Mouse (Mus musculus): Measurements from ENCODE around the gene Dus3l. TPM values are rescaled to one million over a fixed set of nuclear protein-coding genes. Genes with fewer than 3 reads are reported as not detected.

The Dus3l gene
- polyA plus RNA-seq, 1 experiment from 2014 or later: 50.0 TPM

GRCm38 (mm10) chr17:56769950-56770349, 5.4 kb downstream of the Dus3l start, which contains the start of gene Prr22:
TSS of gene Prr22 (plus strand) at chr17:56770250.
- H3K4me3 ChIP-seq: no peak within 1 kb of the TSS
- peaks cover 52% of the 10 kb centered on the region for H3K36me3 ChIP-seq (ENCODE audit: poor library complexity, severe bottlenecking)
- no peak for ATAC-seq
- no peaks in the 10 kb centered on the region for H3K9me3 ChIP-seq (replicated peaks)
- H3K27ac ChIP-seq: no peak within 1 kb of the TSS
- no peak within 1 kb of the TSS for H3K9ac ChIP-seq
- no peaks in the 10 kb centered on the region for H3K27me3 ChIP-seq
- no peak within 1 kb of the TSS for H3K4me2 ChIP-seq
- H3K4me1 ChIP-seq: peaks cover 6% of the 10 kb centered on the region
- WGBS: 91% methylated on average over 5 of the region's 5 CpGs

GRCm38 (mm10) chr17:56777568-56777967, 13.0 kb downstream of the Dus3l start:
- Histone ChIP-seq H3K4me2 (no peak overlapping the region), H3K9ac (no peak overlapping the region), H3K4me3 (no peak overlapping the region), H3K9me3 (replicated peaks) (no peaks in the 10 kb centered on the region), H3K36me3 (ENCODE audit: poor library complexity, severe bottlenecking) (peaks cover 18% of the 10 kb centered on the region), H3K4me1 (no peaks in the 10 kb centered on the region), H3K27me3 (no peaks in the 10 kb centered on the region), H3K27ac (no peak overlapping the region)
- ATAC-seq: no peak
- 97% methylated on average over 11 of the region's 11 CpGs for WGBS

DNA sequence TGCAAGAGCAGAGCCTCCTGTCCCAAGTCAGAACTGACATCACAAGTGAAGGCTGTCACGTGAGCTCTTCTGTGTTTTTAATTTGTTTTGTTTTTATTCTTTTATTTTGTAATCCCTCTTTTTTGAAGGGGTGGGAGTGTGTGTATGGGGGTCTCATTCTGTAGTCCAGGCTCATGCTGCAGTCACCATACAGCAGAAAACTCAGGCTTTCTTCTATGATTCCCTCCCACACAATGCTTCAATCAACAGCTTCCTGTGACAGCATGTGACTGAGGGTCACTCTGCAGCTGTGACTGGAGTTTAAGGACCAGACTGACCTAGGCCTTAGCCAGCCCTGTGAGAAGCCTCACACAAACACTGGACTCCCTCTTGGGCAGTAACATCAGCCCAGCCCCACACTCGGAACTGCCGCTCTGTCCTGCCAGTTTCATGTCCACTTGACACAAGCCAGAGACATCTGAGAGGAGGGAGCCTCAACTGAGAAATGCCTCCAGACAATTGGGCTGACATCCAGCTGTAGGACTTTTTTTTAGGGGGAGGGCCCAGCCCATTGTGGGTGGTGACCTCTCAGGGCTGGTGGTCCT, 14.3 kb downstream of the Dus3l start:
- 46% methylated on average over 3 of the region's 3 CpGs for WGBS
- Histone ChIP-seq H3K9ac (no peak overlapping the region), H3K4me2 (no peak overlapping the region), H3K4me3 (no peak overlapping the region), H3K9me3 (replicated peaks) (no peaks in the 10 kb centered on the region), H3K4me1 (no peaks in the 10 kb centered on the region), H3K27ac (no peak overlapping the region), H3K36me3 (ENCODE audit: poor library complexity, severe bottlenecking) (peaks cover 23% of the 10 kb centered on the region), H3K27me3 (no peaks in the 10 kb centered on the region)
- ATAC-seq: no peak

DNA sequence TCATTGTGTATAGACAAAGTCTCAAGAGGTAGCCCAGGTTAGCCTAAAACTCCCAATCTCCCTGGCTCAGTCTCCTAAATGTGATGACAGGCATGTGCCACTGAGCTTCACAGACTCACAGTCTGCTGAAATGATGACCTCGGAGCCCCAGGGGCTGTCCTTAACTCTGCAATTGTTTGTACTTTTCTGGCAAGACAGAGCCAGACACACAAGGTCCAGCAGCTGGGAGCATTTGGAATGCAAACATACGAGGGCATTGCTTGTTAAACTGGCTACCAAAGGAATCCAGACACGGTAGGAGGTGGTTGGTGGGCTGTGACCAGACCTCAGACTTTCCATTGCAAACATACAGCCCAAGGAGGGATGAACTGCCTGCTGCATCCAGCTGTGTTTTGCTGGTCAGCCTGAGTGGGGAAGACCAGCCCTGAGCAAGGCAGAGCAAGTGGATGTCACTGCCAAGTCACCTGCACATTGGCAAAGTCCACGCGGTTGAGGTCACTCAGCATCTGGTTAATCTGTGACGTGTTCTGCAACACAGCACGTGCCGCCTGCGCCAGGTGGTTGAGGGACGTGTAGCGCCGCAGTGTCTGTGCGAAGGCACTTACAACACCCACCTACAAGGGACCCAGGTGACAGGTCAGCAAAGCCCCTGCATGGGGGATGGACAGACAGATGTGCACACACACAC, 15.9 kb downstream of the Dus3l start:
- WGBS: 90% methylated on average over 13 of the region's 13 CpGs
- no peak overlapping the region for H3K9ac ChIP-seq
- no peak for ATAC-seq
- H3K27ac ChIP-seq: no peak overlapping the region
- no peaks in the 10 kb centered on the region for H3K27me3 ChIP-seq
- H3K4me1 ChIP-seq: no peaks in the 10 kb centered on the region
- no peaks in the 10 kb centered on the region for H3K9me3 ChIP-seq (replicated peaks)
- H3K4me3 ChIP-seq: no peak overlapping the region
- peaks cover 36% of the 10 kb centered on the region for H3K36me3 ChIP-seq (ENCODE audit: poor library complexity, severe bottlenecking)
- H3K4me2 ChIP-seq: no peak overlapping the region

DNA sequence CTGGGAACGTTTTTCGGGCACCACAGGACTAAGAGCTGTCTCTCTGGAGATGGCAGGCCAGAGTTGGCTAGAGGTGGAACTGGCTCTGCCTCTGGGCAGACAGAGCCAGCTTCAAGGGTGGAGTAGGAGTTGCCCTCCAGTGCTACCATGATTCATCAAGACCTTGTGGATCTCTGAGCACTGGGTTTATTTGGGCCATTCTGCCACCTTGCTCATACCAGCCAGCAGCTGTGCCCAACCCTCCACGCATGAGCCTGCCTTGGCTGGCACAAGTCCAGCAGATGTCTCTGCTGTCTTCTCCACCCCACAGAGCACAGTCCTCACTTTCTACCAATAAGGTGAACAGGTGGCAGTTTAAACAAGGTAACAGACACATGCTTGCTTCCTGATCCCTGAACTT, 24.3 kb downstream of the Dus3l start:
- Histone ChIP-seq H3K27me3 (no peaks in the 10 kb centered on the region), H3K9ac (no peak overlapping the region), H3K27ac (no peak overlapping the region), H3K4me1 (no peaks in the 10 kb centered on the region), H3K4me3 (no peak overlapping the region), H3K36me3 (ENCODE audit: poor library complexity, severe bottlenecking) (peaks cover 25% of the 10 kb centered on the region), H3K4me2 (no peak overlapping the region), H3K9me3 (replicated peaks) (no peaks in the 10 kb centered on the region)
- no peak for ATAC-seq
- WGBS: 87% methylated on average over 3 of the region's 3 CpGs

DNA sequence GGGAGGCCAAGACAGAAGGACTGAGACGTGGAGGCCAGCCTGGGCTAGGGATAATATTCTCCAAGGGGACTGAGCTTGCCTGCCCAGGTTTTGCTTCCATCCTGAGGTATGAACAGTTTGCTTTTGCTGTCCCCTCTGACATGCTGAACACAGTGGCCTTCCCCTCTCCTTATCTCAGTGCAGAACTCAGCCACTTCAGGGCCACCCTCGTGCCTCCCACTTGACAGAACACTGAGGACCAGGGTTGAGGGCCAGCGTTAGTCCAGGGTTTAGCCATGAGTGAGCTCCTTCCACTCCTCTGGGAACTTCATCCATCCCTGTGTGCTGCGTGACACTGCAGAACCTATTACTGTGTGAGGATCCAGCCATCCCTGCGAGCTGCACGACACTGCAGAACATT, 24.7 kb downstream of the Dus3l start:
- Histone ChIP-seq H3K4me1 (no peaks in the 10 kb centered on the region), H3K27ac (no peak overlapping the region), H3K36me3 (ENCODE audit: poor library complexity, severe bottlenecking) (peaks cover 21% of the 10 kb centered on the region), H3K4me3 (no peak overlapping the region), H3K9me3 (replicated peaks) (no peaks in the 10 kb centered on the region), H3K27me3 (no peaks in the 10 kb centered on the region), H3K9ac (no peak overlapping the region), H3K4me2 (no peak overlapping the region)
- WGBS: 84% methylated on average over 6 of the region's 6 CpGs
- no peak for ATAC-seq

DNA sequence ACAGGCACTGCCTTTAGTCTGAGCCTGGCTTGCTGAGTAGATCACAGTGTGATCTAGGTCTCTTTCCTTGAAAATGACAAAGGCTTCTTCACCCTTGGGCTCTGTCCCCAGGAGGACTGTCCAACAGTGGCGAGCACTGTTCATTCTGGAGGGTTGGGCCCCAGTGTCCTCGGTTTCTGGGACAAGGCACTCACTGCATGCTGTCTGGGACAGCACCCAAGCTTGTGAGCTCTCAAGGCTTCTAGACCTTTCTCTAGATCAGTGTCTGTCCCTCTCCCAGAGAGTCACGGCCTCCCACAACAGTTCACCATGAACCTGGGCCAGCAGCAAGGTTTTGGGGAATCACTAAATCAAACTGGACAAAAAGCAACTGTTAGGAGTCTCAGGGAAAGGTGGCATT, 28.0 kb downstream of the Dus3l start:
- WGBS: 83% methylated on average over 3 of the region's 3 CpGs

DNA sequence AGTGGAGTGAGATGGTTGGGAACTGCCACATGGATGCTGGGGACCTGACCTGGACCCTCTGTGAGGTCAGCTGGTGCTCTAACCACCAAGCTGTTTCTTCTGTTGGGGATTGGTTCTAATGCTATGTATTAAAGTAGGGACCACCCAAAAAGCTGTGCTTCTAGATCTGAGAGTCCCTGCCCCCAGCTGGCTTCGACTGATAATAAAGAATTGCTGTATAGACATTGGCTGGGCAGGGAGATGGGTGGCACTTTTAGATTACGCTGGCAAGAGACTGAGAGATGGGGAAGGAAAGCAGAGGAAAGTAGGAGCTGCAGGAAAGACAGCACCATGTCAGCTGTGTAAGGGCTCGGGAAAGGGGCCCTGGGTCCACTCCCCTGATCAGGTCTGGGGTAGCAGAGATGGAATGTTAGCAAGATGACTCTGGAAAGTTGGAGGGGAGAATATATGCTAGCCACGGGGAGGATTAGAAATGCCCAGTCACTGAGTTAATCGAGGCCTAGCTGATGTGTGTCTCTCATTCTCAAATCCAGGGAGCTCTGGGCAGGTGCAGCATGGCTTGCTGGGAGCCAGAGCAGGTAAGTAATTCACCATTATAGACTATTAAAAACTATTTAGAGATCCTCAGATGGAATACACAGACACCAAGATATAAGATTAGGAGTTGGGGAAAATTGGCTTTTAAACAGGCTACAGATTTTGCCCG, 29.2 kb downstream of the Dus3l start:
- Histone ChIP-seq H3K4me2 (no peak overlapping the region), H3K27ac (no peak overlapping the region), H3K4me3 (no peak overlapping the region), H3K36me3 (ENCODE audit: poor library complexity, severe bottlenecking) (peaks cover 10% of the 10 kb centered on the region; the same call in 1 of the 2 replicates), H3K4me1 (no peaks in the 10 kb centered on the region), H3K27me3 (no peaks in the 10 kb centered on the region), H3K9me3 (replicated peaks) (no peaks in the 10 kb centered on the region), H3K9ac (no peak overlapping the region)
- ATAC-seq: no peak
- 66% methylated on average over 6 of the region's 6 CpGs for WGBS

More for the DNA sequence above, 28.0 kb downstream of the Dus3l start:
- Histone ChIP-seq H3K9ac (no peak overlapping the region), H3K27ac (no peak overlapping the region), H3K4me3 (no peak overlapping the region), H3K27me3 (no peaks in the 10 kb centered on the region), H3K36me3 (ENCODE audit: poor library complexity, severe bottlenecking) (peaks cover 10% of the 10 kb centered on the region; the same call in 1 of the 2 replicates), H3K9me3 (replicated peaks) (no peaks in the 10 kb centered on the region), H3K4me2 (no peak overlapping the region), H3K4me1 (no peaks in the 10 kb centered on the region)
- ATAC-seq: no peak

DNA sequence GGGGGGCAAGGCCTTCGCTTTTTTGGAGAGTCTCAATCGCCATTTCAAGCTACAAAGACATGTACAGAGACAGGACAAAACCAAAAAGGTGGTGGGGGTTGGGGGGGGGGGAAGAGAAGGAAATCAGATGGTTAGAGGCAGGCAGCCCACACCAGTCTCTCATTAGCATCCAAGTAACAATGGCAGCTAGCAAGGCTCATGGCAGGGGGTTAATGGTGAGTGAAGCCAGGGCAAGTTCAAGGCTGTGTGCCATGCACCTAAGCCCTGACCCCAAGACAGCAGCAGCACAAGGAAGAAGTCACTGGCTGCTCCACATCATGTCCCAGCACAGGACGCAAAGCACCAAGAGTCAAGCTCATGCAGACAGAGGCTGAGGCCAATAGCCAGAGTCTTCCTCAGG, 34.7 kb downstream of the Dus3l start:
- ATAC-seq: no peak
- no peaks in the 10 kb centered on the region for H3K9me3 ChIP-seq (replicated peaks)
- no peak overlapping the region for H3K9ac ChIP-seq
- peaks cover 4% of the 10 kb centered on the region; the same call in 1 of the 2 replicates for H3K36me3 ChIP-seq (ENCODE audit: poor library complexity, severe bottlenecking)
- no peak overlapping the region for H3K4me3 ChIP-seq
- H3K27me3 ChIP-seq: no peaks in the 10 kb centered on the region
- 59% methylated on average over 3 of the region's 3 CpGs for WGBS
- no peak overlapping the region for H3K27ac ChIP-seq
- H3K4me1 ChIP-seq: no peaks in the 10 kb centered on the region
- H3K4me2 ChIP-seq: no peak overlapping the region

- Histone ChIP-seq H3K27ac (no peak overlapping the region), H3K4me2 (no peak overlapping the region), H3K9ac (no peak overlapping the region), H3K27me3 (no peaks in the 10 kb centered on the region), H3K4me1 (no peaks in the 10 kb centered on the region), H3K36me3 (ENCODE audit: poor library complexity, severe bottlenecking) (peaks cover 4% of the 10 kb centered on the region; the same call in 1 of the 2 replicates), H3K4me3 (no peak overlapping the region), H3K9me3 (replicated peaks) (no peaks in the 10 kb centered on the region)
- ATAC-seq: no peak
- WGBS: 75% methylated on average over 8 of the region's 8 CpGs
Observed at GRCm38 (mm10) chr17:56802065-56802464, 37.5 kb downstream of the Dus3l start.

- peaks cover 4% of the 10 kb centered on the region; the same call in 1 of the 2 replicates for H3K36me3 ChIP-seq (ENCODE audit: poor library complexity, severe bottlenecking)
- peaks cover 12% of the 10 kb centered on the region for H3K4me1 ChIP-seq
- WGBS: 77% methylated on average over 5 of the region's 5 CpGs
- H3K4me2 ChIP-seq: no peak overlapping the region
- no peak overlapping the region for H3K27ac ChIP-seq
- H3K27me3 ChIP-seq: no peaks in the 10 kb centered on the region
- no peak for ATAC-seq
- H3K9ac ChIP-seq: no peak overlapping the region
- H3K4me3 ChIP-seq: no peak overlapping the region
- H3K9me3 ChIP-seq (replicated peaks): no peaks in the 10 kb centered on the region
Observed at GRCm38 (mm10) chr17:56804952-56805351, 40.4 kb downstream of the Dus3l start.

GRCm38 (mm10) chr17:56805784-56806183, 41.2 kb downstream of the Dus3l start:
- Histone ChIP-seq H3K9me3 (replicated peaks) (no peaks in the 10 kb centered on the region), H3K27me3 (no peaks in the 10 kb centered on the region), H3K4me1 (peaks cover 21% of the 10 kb centered on the region), H3K27ac (no peak overlapping the region), H3K36me3 (ENCODE audit: poor library complexity, severe bottlenecking) (peaks cover 4% of the 10 kb centered on the region; the same call in 1 of the 2 replicates), H3K9ac (no peak overlapping the region), H3K4me2 (no peak overlapping the region), H3K4me3 (no peak overlapping the region)
- 95% methylated on average over 1 of the region's 1 CpGs for WGBS
- no peak for ATAC-seq

Data from forebrain, embryonic 13.5 days (tissue).